Mouse (Mus musculus) intestine, embryonic 15.5 days (tissue): ENCODE data around the gene Taf11. TPM values are rescaled to one million over a fixed set of nuclear protein-coding genes. Genes with fewer than 3 reads are reported as not detected.

ENCODE experiments used
- ATAC-seq: fragments of 200-750 bp; cut with Nextera tagmentation; 2 replicates; pipeline ENCODE4 v1.8.0; 2017; ENCODE audit warnings: moderate TSS enrichment, moderate library complexity
- H3K27ac ChIP-seq: fragments of 300-500 bp; sonication (generic); 2 replicates; pipeline ENCODE4 v1.5.1; 2015; ENCODE audit warnings: mild to moderate bottlenecking, inconsistent platforms
- H3K27me3 ChIP-seq: fragments of 300-500 bp; sonication (generic); replicated peaks from 2 replicates; pipeline ENCODE4 v1.6.1; 2015; ENCODE audit warnings: inconsistent platforms
- H3K36me3 ChIP-seq: fragments of 300-500 bp; sonication (generic); 2 replicates; pipeline ENCODE4 v1.6.1; 2015; ENCODE audit warnings: inconsistent platforms
- H3K4me1 ChIP-seq: fragments of 300-500 bp; sonication (generic); replicated peaks from 2 replicates; pipeline ENCODE4 v1.6.1; 2015; ENCODE audit warnings: inconsistent platforms
- H3K4me2 ChIP-seq: fragments of 300-500 bp; sonication (generic); replicated peaks from 2 replicates; pipeline ENCODE4 v1.6.1; 2015; ENCODE audit warnings: mild to moderate bottlenecking, inconsistent platforms
- H3K4me3 ChIP-seq: fragments of 300-500 bp; sonication (generic); replicated peaks from 2 replicates; pipeline ENCODE4 v1.5.1; 2015; ENCODE audit warnings: inconsistent platforms
- H3K9ac ChIP-seq: fragments of 300-500 bp; sonication (generic); 2 replicates; pipeline ENCODE4 v1.6.1; 2015; ENCODE audit warnings: inconsistent platforms
- H3K9me3 ChIP-seq: fragments of 300-500 bp; sonication (generic); 2 replicates; pipeline ENCODE4 v1.6.1; 2016; ENCODE audit warnings: inconsistent platforms
- WGBS: fragments of 180-500 bp; shearing (Covaris S2); methylation state at CpG from one replicate; pipeline ENCODE4 v1.1.7; 2015; 5-methylcytosine and 5-hydroxymethylcytosine counted together
- polyA plus RNA-seq: library from polyadenylated mRNA; unstranded; fragments of >200 nt; fragmentation: Nextera tagmentation; extraction: Ambion mirVana; gene quantifications from 2 replicates; pipeline ENCODE4 v1.2.1, GENCODE M21; 2015

Taf11 gene
- 54.0 and 54.4 TPM in 2 replicates for polyA plus RNA-seq

DNA sequence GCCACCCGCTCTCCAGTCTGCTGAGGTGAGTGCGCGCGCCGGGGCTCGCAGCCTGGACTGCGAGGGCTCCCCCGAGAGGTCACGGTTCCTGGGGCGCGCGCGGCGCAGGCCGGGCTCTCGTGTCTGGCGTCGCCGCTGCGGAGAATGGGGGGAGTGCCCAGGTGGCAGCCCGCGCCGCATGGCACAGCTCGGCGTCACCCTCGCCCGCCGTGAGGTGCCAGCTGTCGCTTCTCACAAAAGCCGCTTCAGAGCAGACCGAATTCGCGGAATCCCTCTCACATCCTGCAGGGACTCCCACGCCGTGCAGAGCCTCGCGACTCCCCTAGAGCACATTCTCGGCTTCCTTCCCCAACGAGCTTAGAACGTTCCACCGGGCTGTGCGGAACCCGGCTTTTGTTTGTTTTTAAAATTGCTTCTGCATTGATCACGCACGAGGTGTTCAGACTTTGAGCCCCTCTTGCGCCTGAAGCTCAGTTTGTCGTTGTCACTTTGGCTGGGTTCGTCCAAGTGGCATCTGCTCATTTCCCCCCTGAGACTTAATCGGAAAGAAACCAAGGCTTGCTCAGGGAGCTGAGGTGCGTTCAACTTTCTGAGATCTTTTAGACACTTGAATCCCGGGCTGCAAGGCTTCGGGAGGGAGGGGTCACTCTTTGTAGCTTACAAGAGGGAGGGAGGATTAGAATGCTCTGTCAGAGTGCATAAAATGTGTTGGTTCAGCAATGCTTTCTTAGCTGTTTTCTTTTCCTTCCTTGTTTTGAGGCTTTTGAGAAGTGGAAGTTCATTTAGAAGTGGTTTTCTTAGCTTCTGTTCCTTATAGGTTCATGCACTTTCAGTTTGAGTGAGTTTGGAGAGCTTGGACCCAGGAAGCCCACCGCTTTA lies at the start of gene Taf11:
Gene Taf11 (minus strand): TSS at position 223 of the 879 bp plus-strand sequence.
- WGBS = 1% methylated on average over 53 of the region's 53 CpGs
- peak; percentile 64 for ATAC-seq
- Histone ChIP-seq H3K4me2 (peak within 1 kb of the TSS; percentile 85), H3K4me1 (peaks cover 11% of the 10 kb centered on the region), H3K27ac (peak within 1 kb of the TSS; percentile 85), H3K4me3 (peak within 1 kb of the TSS; percentile 96), H3K9ac (peak within 1 kb of the TSS; percentile 86), H3K27me3 (no peaks in the 10 kb centered on the region), H3K9me3 (no peaks in the 10 kb centered on the region), H3K36me3 (no peaks in the 10 kb centered on the region)

DNA sequence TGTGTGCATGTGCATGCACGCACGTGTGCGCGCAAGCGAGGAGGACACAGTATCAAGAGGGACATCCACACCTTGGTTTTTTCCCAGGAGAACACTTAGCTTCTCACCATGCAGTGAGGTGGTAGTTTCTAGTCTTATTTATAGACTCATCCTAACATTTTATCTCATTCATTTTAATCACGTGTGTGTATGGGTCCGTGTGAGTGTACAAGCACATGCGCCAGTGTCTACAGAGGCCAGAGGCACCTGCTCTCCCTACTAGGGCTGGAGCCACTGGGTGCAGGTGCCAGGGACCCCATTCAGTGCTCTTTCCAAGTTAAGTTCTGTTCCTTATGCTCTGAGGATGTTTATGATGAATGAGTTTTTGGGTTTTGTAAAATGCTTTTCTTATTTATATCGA lies 48.0 kb upstream of the Taf11 start:
- Histone ChIP-seq H3K4me1 (peaks cover 4% of the 10 kb centered on the region; the same call in 1 of the 2 replicates), H3K27me3 (no peaks in the 10 kb centered on the region), H3K27ac (no peak overlapping the region), H3K4me2 (no peak overlapping the region), H3K36me3 (no peaks in the 10 kb centered on the region), H3K4me3 (no peak overlapping the region), H3K9me3 (no peaks in the 10 kb centered on the region), H3K9ac (no peak overlapping the region)
- WGBS = 95% methylated on average over 9 of the region's 9 CpGs
- ATAC-seq = no peak

DNA sequence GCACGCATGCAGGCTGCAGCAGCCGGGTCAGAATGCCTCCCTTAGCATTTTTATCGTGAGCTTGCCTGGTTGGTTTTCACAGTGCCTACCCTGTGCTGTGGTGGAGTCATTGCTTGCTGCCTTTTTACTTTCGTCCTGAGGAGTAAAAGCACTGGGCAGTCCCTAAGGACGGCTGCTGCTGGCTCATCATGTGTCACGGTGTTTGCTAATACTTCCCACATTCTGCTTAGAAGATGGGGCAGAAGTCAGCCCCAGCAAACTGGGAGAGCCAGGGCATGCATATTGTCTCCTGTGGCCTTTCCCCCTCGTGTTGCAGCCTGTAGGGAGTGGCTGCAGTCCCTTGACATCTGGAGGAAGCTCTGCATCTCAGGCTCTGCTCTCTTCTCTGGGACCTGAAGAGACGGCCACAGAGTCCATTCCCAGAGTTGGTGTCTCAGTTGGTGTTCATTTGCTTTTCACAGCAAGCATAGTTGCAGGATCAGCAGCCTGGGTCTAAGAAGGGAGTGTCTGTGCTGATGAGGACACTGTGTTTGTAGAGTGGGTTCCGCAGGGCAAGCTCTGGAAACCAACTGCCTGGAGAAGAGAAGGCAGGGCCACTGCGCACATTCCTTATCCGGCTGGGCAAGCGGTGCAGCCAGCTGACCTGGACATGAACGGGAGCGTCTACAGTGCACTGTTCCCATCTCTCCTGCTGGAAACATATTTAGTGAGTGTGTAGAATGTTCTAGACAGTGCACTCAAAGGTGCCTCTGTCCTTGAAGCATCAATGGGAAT lies 45.2 kb upstream of the Taf11 start:
- H3K9ac ChIP-seq = no peak overlapping the region; the same call in 1 of the 2 replicates
- H3K4me2 ChIP-seq = no peak overlapping the region
- WGBS = 55% methylated on average over 14 of the region's 14 CpGs
- H3K9me3 ChIP-seq = no peaks in the 10 kb centered on the region
- no peak overlapping the region for H3K4me3 ChIP-seq
- no peak overlapping the region for H3K27ac ChIP-seq
- no peaks in the 10 kb centered on the region for H3K27me3 ChIP-seq
- H3K36me3 ChIP-seq = no peaks in the 10 kb centered on the region
- ATAC-seq = no peak
- peaks cover 4% of the 10 kb centered on the region; the same call in 1 of the 2 replicates for H3K4me1 ChIP-seq

DNA sequence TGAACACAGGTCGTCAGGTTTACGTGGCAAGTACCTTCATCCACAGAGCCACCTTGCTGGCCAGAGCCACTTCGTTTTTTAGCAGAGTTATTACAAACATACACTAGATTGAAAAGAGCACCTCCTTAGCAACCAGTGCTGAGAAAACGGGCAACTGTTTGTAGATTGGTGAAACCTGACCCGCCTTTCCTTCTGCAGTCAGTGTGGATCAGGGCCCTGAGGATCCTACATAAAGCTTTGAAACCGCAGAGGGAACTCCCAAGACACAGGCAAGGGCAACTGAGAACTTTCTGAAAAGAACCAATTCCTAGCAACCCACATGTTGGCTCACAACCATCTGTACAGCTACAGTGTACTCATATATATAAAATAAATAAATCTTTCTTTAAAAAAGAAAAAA lies 43.5 kb upstream of the Taf11 start:
- H3K27ac ChIP-seq = no peak overlapping the region
- ATAC-seq = no peak
- H3K4me1 ChIP-seq = peaks cover 4% of the 10 kb centered on the region; the same call in 1 of the 2 replicates
- H3K9me3 ChIP-seq = no peaks in the 10 kb centered on the region
- 59% methylated on average over 6 of the region's 6 CpGs for WGBS
- no peaks in the 10 kb centered on the region for H3K36me3 ChIP-seq
- no peak overlapping the region for H3K4me3 ChIP-seq
- H3K27me3 ChIP-seq = no peaks in the 10 kb centered on the region
- no peak overlapping the region for H3K9ac ChIP-seq
- H3K4me2 ChIP-seq = no peak overlapping the region

DNA sequence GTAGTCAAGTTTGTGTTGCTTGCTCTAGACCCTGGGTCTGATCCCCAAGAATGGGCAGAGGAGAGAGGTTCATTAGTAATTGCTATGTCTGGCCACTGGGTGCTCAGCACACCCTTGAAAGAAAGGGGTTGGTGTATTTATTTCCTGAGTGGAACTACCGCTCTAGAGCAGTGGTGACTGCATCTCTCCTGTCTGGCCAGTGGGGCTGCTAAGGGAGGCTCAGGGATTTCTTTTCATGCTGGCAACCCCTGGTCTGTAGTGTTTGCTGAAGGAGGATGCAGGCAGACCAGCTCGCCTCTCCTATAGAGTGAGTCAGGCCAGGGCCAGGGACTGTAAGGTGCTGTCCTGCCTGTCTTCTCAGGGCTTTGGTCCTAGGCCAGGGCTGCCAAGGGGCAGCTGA lies 37.5 kb upstream of the Taf11 start:
- peaks cover 11% of the 10 kb centered on the region for H3K4me1 ChIP-seq
- ATAC-seq = no peak
- H3K4me2 ChIP-seq = no peak overlapping the region
- H3K4me3 ChIP-seq = no peak overlapping the region
- H3K9me3 ChIP-seq = no peaks in the 10 kb centered on the region
- no peak overlapping the region for H3K9ac ChIP-seq
- 62% methylated on average over 2 of the region's 2 CpGs for WGBS
- H3K36me3 ChIP-seq = no peaks in the 10 kb centered on the region
- no peak overlapping the region for H3K27ac ChIP-seq
- no peaks in the 10 kb centered on the region for H3K27me3 ChIP-seq

DNA sequence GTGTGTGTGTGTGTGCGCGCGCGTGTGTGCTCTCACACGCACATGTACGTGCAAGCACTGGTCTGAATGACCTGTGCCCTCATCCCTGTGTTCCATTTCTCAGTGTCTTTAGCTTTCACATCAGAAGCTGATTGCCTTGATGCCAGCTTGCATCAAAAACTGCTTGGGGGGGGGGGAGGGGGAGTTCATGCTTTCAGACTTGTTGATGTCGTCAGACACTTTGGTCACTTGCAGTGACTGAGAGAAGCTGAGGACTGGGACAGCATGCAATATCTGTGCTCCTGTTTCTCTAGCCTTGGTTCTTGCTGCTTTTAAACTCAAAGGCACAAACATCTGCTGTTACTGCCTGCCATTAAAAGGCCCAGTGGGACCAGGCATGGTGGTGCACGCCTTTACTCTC lies 36.7 kb upstream of the Taf11 start:
- no peak overlapping the region for H3K4me2 ChIP-seq
- 88% methylated on average over 8 of the region's 8 CpGs for WGBS
- no peak overlapping the region for H3K4me3 ChIP-seq
- no peak; the same call in 1 of the 2 replicates for ATAC-seq
- no peaks in the 10 kb centered on the region for H3K9me3 ChIP-seq
- 0 out of 2 replicates have a peak overlapping the region, but pooled peaks have one; percentile 56 for H3K27ac ChIP-seq
- H3K9ac ChIP-seq = no peak overlapping the region
- peaks cover 11% of the 10 kb centered on the region for H3K4me1 ChIP-seq
- no peaks in the 10 kb centered on the region for H3K27me3 ChIP-seq
- H3K36me3 ChIP-seq = no peaks in the 10 kb centered on the region

DNA sequence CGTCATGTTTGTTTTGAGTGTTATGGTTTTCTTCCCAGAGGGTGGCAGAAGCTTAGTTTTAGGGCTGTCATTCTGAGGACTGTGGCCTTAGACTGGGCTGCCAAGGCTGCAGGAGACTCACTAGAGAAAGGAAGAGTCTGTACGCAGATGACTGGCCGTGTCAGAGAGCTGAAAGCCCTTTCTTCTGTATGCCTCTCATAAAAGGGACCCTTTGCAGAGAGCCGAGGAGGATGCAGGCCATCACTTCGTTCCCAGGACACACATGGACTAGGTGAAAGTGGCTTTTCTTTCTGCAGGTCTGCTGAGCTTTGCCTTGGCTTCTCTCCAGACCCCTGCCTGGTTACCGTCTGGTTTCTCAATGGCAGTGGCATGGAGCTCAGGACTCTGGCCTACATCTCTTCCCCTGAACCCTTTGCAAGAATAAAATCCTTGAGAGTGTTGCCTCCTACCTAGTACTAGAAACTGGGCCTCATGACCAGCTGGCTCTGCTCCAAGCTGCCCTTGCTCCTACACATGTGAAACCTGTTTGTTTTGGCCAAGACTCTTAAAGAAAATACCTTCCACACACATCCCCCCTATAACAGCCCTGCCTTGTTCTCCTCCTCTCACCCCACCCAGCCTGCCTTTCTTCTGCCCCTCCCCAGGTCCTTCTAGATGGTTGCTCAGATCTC lies 36.0 kb upstream of the Taf11 start:
- Histone ChIP-seq H3K27ac (peak overlapping the region; percentile 56; the same call in 1 of the 2 replicates), H3K4me1 (peaks cover 16% of the 10 kb centered on the region), H3K4me2 (no peak overlapping the region), H3K36me3 (no peaks in the 10 kb centered on the region), H3K27me3 (no peaks in the 10 kb centered on the region), H3K9ac (no peak overlapping the region), H3K9me3 (no peaks in the 10 kb centered on the region), H3K4me3 (no peak overlapping the region)
- 56% methylated on average over 6 of the region's 6 CpGs for WGBS
- ATAC-seq = peak; percentile 47

DNA sequence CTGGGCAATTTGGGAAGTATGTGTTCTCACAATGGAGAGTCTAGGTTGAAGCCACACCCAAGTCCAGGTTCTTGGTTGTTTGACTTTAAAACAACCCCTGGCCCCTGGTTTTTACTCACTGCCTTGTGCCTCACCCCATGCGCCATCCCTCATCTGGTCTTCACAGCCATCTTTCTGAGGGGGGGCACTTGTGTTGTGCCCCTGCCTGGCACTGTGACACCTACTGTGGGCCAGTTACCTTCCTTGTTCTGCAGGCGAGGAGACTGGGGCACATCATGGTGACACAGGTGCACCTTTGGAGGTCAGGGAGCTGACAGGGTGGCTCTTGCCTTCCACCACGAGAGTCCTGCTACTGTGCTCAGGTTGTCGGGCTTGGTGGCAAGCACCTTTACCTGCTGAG lies 32.5 kb upstream of the Taf11 start:
- no peaks in the 10 kb centered on the region for H3K36me3 ChIP-seq
- no peaks in the 10 kb centered on the region for H3K9me3 ChIP-seq
- peaks cover 50% of the 10 kb centered on the region for H3K4me1 ChIP-seq
- H3K4me3 ChIP-seq = no peak overlapping the region
- 91% methylated on average over 4 of the region's 4 CpGs for WGBS
- H3K9ac ChIP-seq = no peak overlapping the region
- no peak for ATAC-seq
- no peak overlapping the region for H3K4me2 ChIP-seq
- H3K27ac ChIP-seq = no peak overlapping the region
- H3K27me3 ChIP-seq = no peaks in the 10 kb centered on the region

DNA sequence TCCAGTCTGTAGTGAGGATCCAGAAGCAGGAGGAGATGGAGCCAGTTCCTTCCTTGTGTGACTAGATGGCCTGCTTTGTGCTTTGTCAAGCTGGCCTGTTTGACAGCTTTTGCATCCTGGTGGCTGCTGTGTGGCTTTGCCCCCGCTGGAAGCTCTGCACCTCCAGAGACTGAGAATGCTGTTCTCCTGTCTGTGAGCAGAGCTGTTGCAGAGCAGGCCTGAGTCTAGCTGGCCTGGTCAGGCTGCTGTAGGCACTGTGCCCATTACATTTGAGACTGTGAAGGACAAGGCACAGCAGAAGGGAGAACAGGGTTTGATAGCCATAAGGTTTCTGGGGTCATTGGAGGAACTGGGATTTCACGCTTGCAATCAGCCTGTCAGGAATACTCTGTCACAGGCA lies 32.1 kb upstream of the Taf11 start:
- H3K27me3 ChIP-seq = no peaks in the 10 kb centered on the region
- no peak overlapping the region for H3K4me3 ChIP-seq
- H3K9ac ChIP-seq = no peak overlapping the region
- no peak overlapping the region for H3K27ac ChIP-seq
- H3K9me3 ChIP-seq = no peaks in the 10 kb centered on the region
- WGBS = 61% methylated on average over 2 of the region's 2 CpGs
- H3K4me1 ChIP-seq = peaks cover 51% of the 10 kb centered on the region
- no peaks in the 10 kb centered on the region for H3K36me3 ChIP-seq
- H3K4me2 ChIP-seq = no peak overlapping the region
- ATAC-seq = no peak

DNA sequence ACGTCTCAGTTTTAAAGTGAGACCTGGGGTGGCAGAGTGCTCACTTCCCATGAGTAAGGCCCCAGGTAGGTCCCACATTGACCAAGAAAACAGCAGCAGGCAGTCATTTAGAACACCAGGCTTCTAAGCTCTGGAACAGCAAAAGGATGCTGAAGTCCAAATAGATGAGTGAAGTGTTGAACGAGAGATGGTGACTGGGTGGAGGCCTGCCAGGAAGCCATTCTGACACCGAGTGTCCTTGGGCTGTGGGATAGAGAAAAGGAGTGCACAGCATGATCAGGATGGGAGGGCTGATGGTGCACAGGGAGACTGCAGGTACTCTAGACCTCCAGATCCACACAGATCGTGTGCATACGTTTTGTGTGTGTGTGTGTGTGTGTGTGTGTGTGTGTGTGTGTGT lies 31.5 kb upstream of the Taf11 start:
- ATAC-seq = no peak
- no peak overlapping the region for H3K4me2 ChIP-seq
- no peak overlapping the region for H3K4me3 ChIP-seq
- H3K9ac ChIP-seq = no peak overlapping the region
- H3K36me3 ChIP-seq = no peaks in the 10 kb centered on the region
- peaks cover 48% of the 10 kb centered on the region for H3K4me1 ChIP-seq
- 66% methylated on average over 5 of the region's 5 CpGs for WGBS
- H3K27ac ChIP-seq = no peak overlapping the region
- H3K27me3 ChIP-seq = no peaks in the 10 kb centered on the region
- no peaks in the 10 kb centered on the region for H3K9me3 ChIP-seq

DNA sequence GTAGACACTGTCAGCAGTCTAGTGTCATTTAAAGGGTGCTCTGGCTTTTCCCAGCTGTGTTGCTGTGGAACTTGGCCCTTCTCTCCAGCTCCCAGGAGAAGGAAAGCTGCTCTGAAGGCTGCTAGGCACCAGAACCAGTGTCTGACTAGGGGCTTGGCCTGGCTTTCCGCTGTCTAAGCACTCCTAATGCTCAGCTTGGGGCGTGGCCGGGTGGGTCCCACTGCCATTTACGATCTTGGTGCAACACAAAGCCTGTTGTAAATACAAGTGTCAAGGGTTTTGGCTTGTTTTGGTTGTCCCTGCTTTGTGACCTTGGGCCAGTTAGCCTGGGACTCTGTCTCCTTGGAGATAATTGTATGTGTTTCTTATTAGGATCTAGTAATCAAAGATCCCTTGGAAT lies 30.7 kb upstream of the Taf11 start:
- H3K4me3 ChIP-seq = no peak overlapping the region
- no peak overlapping the region for H3K9ac ChIP-seq
- H3K27me3 ChIP-seq = no peaks in the 10 kb centered on the region
- H3K36me3 ChIP-seq = no peaks in the 10 kb centered on the region
- H3K4me1 ChIP-seq = peaks cover 40% of the 10 kb centered on the region
- peak overlapping the region; percentile 32; the same call in 1 of the 2 replicates for H3K27ac ChIP-seq
- no peak for ATAC-seq
- no peak overlapping the region for H3K4me2 ChIP-seq
- no peaks in the 10 kb centered on the region for H3K9me3 ChIP-seq
- WGBS = 58% methylated on average over 4 of the region's 4 CpGs

DNA sequence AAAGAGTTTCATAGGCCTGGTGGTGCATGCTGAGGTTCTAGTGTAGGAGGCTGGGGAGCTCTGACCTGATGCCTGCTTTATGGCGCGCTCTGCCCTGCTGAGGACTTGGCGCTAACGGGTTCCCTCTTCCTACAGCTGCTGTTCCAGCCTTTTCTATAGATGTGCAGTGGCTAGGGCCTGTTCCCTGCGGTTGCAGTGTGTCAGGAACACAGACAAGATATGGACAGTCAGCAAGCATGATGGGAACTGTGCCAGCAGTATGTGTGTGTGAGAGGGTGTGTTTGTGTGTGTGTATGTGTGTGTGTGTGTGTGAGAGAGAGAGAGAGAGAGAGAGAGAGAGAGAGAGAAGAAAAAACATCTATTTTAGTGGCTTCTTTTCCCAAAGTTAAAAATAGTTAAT lies 29.4 kb upstream of the Taf11 start:
- no peak overlapping the region for H3K4me2 ChIP-seq
- peaks cover 39% of the 10 kb centered on the region for H3K4me1 ChIP-seq
- no peak for ATAC-seq
- H3K27ac ChIP-seq = peak overlapping the region; percentile 30; the same call in 1 of the 2 replicates
- no peaks in the 10 kb centered on the region for H3K27me3 ChIP-seq
- 68% methylated on average over 5 of the region's 5 CpGs for WGBS
- H3K4me3 ChIP-seq = no peak overlapping the region
- no peaks in the 10 kb centered on the region for H3K9me3 ChIP-seq
- H3K9ac ChIP-seq = no peak overlapping the region
- H3K36me3 ChIP-seq = no peaks in the 10 kb centered on the region
